Mouse (Mus musculus): ENCODE data around the gene Gm7298. TPM values are rescaled to one million over a fixed set of nuclear protein-coding genes. Genes with fewer than 3 reads are reported as not detected.
"Not testable (repeated sequence)": the region's sequence is repeated elsewhere in the genome, so short reads cannot be mapped to it uniquely, and the experiment has no call there.

Gm7298 gene
- polyA plus RNA-seq (2015; fragmentation: Nextera tagmentation; extraction: Ambion mirVana) = not detected in 2 replicates

GRCm38 (mm10) chr6:121732632-121733031, at the start of gene Gm7298:
Gm7298 (plus strand) TSS chr6:121732932.
- H3K36me3 ChIP-seq (ENCODE audit: control insufficient read depth, insufficient read depth, low read length) = no peaks in the 10 kb centered on the region

GRCm38 (mm10) chr6:121828034-121828433, 95.3 kb downstream of the Gm7298 start:
- WGBS = 72% methylated on average over 4 of the region's 4 CpGs
- Histone ChIP-seq H3K4me2 (ENCODE audit: low read depth, low read length) (no peak overlapping the region), H3K4me1 (replicated peaks; ENCODE audit: control insufficient read depth, insufficient read depth, low read length) (no peaks in the 10 kb centered on the region), H3K27ac (ENCODE audit: low read length) (no peak overlapping the region), H3K9me3 (ENCODE audit: control insufficient read depth, low read length) (no peaks in the 10 kb centered on the region), H3K36me3 (ENCODE audit: control insufficient read depth, insufficient read depth, low read length) (no peaks in the 10 kb centered on the region), H3K4me3 (ENCODE audit: low read length) (no peak overlapping the region), H3K27me3 (ENCODE audit: control insufficient read depth, insufficient read depth, low read depth, low read length) (no peaks in the 10 kb centered on the region), H3K9ac (ENCODE audit: low read length) (no peak overlapping the region)
- no peak for ATAC-seq (ENCODE audit: low read depth)

More at GRCm38 (mm10) chr6:121732632-121733031, at the start of gene Gm7298:
- Histone ChIP-seq H3K4me1 (replicated peaks; ENCODE audit: control insufficient read depth, insufficient read depth, low read length) (no peaks in the 10 kb centered on the region), H3K9ac (ENCODE audit: low read length) (no peak within 1 kb of the TSS), H3K4me3 (ENCODE audit: low read length) (no peak within 1 kb of the TSS), H3K4me2 (ENCODE audit: low read depth, low read length) (no peak within 1 kb of the TSS), H3K27me3 (ENCODE audit: control insufficient read depth, insufficient read depth, low read depth, low read length) (no peaks in the 10 kb centered on the region), H3K9me3 (ENCODE audit: control insufficient read depth, low read length) (no peaks in the 10 kb centered on the region), H3K27ac (ENCODE audit: low read length) (no peak within 1 kb of the TSS)
- 66% methylated on average over 3 of the region's 3 CpGs for WGBS
- no peak for ATAC-seq (ENCODE audit: low read depth)

GRCm38 (mm10) chr6:121836361-121836760, 103.6 kb downstream of the Gm7298 start:
- H3K4me1 ChIP-seq (replicated peaks; ENCODE audit: control insufficient read depth, insufficient read depth, low read length) = no peaks in the 10 kb centered on the region
- H3K27me3 ChIP-seq (ENCODE audit: control insufficient read depth, insufficient read depth, low read depth, low read length) = no peaks in the 10 kb centered on the region
- H3K27ac ChIP-seq (ENCODE audit: low read length) = no peak overlapping the region
- H3K9me3 ChIP-seq (ENCODE audit: control insufficient read depth, low read length) = no peaks in the 10 kb centered on the region
- WGBS = 84% methylated on average over 1 of the region's 1 CpGs
- H3K4me2 ChIP-seq (ENCODE audit: low read depth, low read length) = no peak overlapping the region
- H3K36me3 ChIP-seq (ENCODE audit: control insufficient read depth, insufficient read depth, low read length) = no peaks in the 10 kb centered on the region
- no peak overlapping the region for H3K9ac ChIP-seq (ENCODE audit: low read length)
- ATAC-seq (ENCODE audit: low read depth) = no peak
- no peak overlapping the region for H3K4me3 ChIP-seq (ENCODE audit: low read length)

GRCm38 (mm10) chr6:121838271-121838670, 105.5 kb downstream of the Gm7298 start, which contains the start of gene Mug1:
Mug1 (plus strand) TSS chr6:121838541.
- H3K4me3 ChIP-seq (ENCODE audit: low read length); H3K27me3 ChIP-seq (ENCODE audit: control insufficient read depth, insufficient read depth, low read depth, low read length); H3K27ac ChIP-seq (ENCODE audit: low read length); ATAC-seq (ENCODE audit: low read depth); H3K4me1 ChIP-seq (replicated peaks; ENCODE audit: control insufficient read depth, insufficient read depth, low read length); H3K36me3 ChIP-seq (ENCODE audit: control insufficient read depth, insufficient read depth, low read length); H3K4me2 ChIP-seq (ENCODE audit: low read depth, low read length); H3K9ac ChIP-seq (ENCODE audit: low read length); H3K9me3 ChIP-seq (ENCODE audit: control insufficient read depth, low read length): not testable (repeated sequence)
- WGBS = 76% methylated on average over 4 of the region's 4 CpGs

Other genes with a start within 250 kb of the Gm7298 start
- 8.7 and 10.1 TPM in 2 replicates for gene A2m, start 97.6 kb upstream of the Gm7298 start, polyA plus RNA-seq (2015; fragmentation: Nextera tagmentation; extraction: Ambion mirVana)
- gene Mug1, start 105.6 kb downstream of the Gm7298 start, polyA plus RNA-seq (2015; fragmentation: Nextera tagmentation; extraction: Ambion mirVana) = not detected in 2 replicates

All from lung, embryonic 16.5 days (tissue).